Mouse (Mus musculus): ENCODE measurements around the gene Magi1. TPM values are rescaled to one million over a fixed set of nuclear protein-coding genes. Genes with fewer than 3 reads are reported as not detected.

Gene Magi1
- polyA plus RNA-seq, 1 experiment: 2.1 TPM

GRCm38 (mm10) chr6:93862263-93862662 lies 421.5 kb downstream of the Magi1 start:
- H3K36me3 ChIP-seq (ENCODE audit: control insufficient read depth, insufficient read depth, low read length): no peaks in the 10 kb centered on the region
- no peak for DNase-seq
- H3K27me3 ChIP-seq (ENCODE audit: control insufficient read depth, insufficient read depth, low read length): no peaks in the 10 kb centered on the region
- no peak overlapping the region for H3K4me3 ChIP-seq (ENCODE audit: control insufficient read depth, insufficient read depth, low read length)
- WGBS: 98% methylated on average over 5 of the region's 5 CpGs
- no peak overlapping the region for H3K27ac ChIP-seq (ENCODE audit: control insufficient read depth, insufficient read depth, low read length)
- no peak for TF ChIP-seq POLR2A (IDR thresholded peaks at IDR 0.05; ENCODE audit: control insufficient read depth, extremely low read depth, insufficient read depth, low read length, poor library complexity)
- no peak for TF ChIP-seq CTCF (IDR thresholded peaks at IDR 0.05; ENCODE audit: borderline replicate concordance, control insufficient read depth, extremely low read depth, insufficient read depth, low read length, poor library complexity)
- H3K4me1 ChIP-seq (replicated peaks; ENCODE audit: control insufficient read depth, insufficient read depth, low read length): no peaks in the 10 kb centered on the region

GRCm38 (mm10) chr6:93856783-93857182 lies 426.9 kb downstream of the Magi1 start:
- no peak for TF ChIP-seq POLR2A (IDR thresholded peaks at IDR 0.05; ENCODE audit: control insufficient read depth, extremely low read depth, insufficient read depth, low read length, poor library complexity)
- TF ChIP-seq CTCF (IDR thresholded peaks at IDR 0.05; ENCODE audit: borderline replicate concordance, control insufficient read depth, extremely low read depth, insufficient read depth, low read length, poor library complexity): no peak
- WGBS: 77% methylated on average over 1 of the region's 1 CpGs
- Histone ChIP-seq H3K36me3 (ENCODE audit: control insufficient read depth, insufficient read depth, low read length) (no peaks in the 10 kb centered on the region), H3K27me3 (ENCODE audit: control insufficient read depth, insufficient read depth, low read length) (no peaks in the 10 kb centered on the region), H3K4me1 (replicated peaks; ENCODE audit: control insufficient read depth, insufficient read depth, low read length) (no peaks in the 10 kb centered on the region), H3K4me3 (ENCODE audit: control insufficient read depth, insufficient read depth, low read length) (no peak overlapping the region), H3K27ac (ENCODE audit: control insufficient read depth, insufficient read depth, low read length) (no peak overlapping the region)
- no peak for DNase-seq

GRCm38 (mm10) chr6:93855806-93856641 lies 427.7 kb downstream of the Magi1 start:
- Histone ChIP-seq H3K4me1 (replicated peaks; ENCODE audit: control insufficient read depth, insufficient read depth, low read length) (no peaks in the 10 kb centered on the region), H3K36me3 (ENCODE audit: control insufficient read depth, insufficient read depth, low read length) (no peaks in the 10 kb centered on the region), H3K27ac (ENCODE audit: control insufficient read depth, insufficient read depth, low read length) (no peak overlapping the region), H3K4me3 (ENCODE audit: control insufficient read depth, insufficient read depth, low read length) (no peak overlapping the region), H3K27me3 (ENCODE audit: control insufficient read depth, insufficient read depth, low read length) (no peaks in the 10 kb centered on the region)
- no peak for DNase-seq
- WGBS: 62% methylated on average over 8 of the region's 8 CpGs
- TF ChIP-seq CTCF (IDR thresholded peaks at IDR 0.05; ENCODE audit: borderline replicate concordance, control insufficient read depth, extremely low read depth, insufficient read depth, low read length, poor library complexity) (no peak), POLR2A (IDR thresholded peaks at IDR 0.05; ENCODE audit: control insufficient read depth, extremely low read depth, insufficient read depth, low read length, poor library complexity) (no peak)

- no peak overlapping the region for H3K27ac ChIP-seq (ENCODE audit: control insufficient read depth, insufficient read depth, low read length)
- H3K4me3 ChIP-seq (ENCODE audit: control insufficient read depth, insufficient read depth, low read length): no peak overlapping the region
- H3K4me1 ChIP-seq (replicated peaks; ENCODE audit: control insufficient read depth, insufficient read depth, low read length): no peaks in the 10 kb centered on the region
- no peaks in the 10 kb centered on the region for H3K27me3 ChIP-seq (ENCODE audit: control insufficient read depth, insufficient read depth, low read length)
- TF ChIP-seq POLR2A (IDR thresholded peaks at IDR 0.05; ENCODE audit: control insufficient read depth, extremely low read depth, insufficient read depth, low read length, poor library complexity): no peak
- 81% methylated on average over 7 of the region's 7 CpGs for WGBS
- no peaks in the 10 kb centered on the region for H3K36me3 ChIP-seq (ENCODE audit: control insufficient read depth, insufficient read depth, low read length)
- DNase-seq: no peak
Observed at GRCm38 (mm10) chr6:93848942-93849790, 434.6 kb downstream of the Magi1 start.

GRCm38 (mm10) chr6:93845498-93845897 lies 438.2 kb downstream of the Magi1 start:
- H3K4me1 ChIP-seq (replicated peaks; ENCODE audit: control insufficient read depth, insufficient read depth, low read length): no peaks in the 10 kb centered on the region
- no peaks in the 10 kb centered on the region for H3K36me3 ChIP-seq (ENCODE audit: control insufficient read depth, insufficient read depth, low read length)
- TF ChIP-seq POLR2A (IDR thresholded peaks at IDR 0.05; ENCODE audit: control insufficient read depth, extremely low read depth, insufficient read depth, low read length, poor library complexity) (no peak), CTCF (IDR thresholded peaks at IDR 0.05; ENCODE audit: borderline replicate concordance, control insufficient read depth, extremely low read depth, insufficient read depth, low read length, poor library complexity) (no peak)
- no peak for DNase-seq
- H3K27me3 ChIP-seq (ENCODE audit: control insufficient read depth, insufficient read depth, low read length): no peaks in the 10 kb centered on the region
- no peak overlapping the region for H3K27ac ChIP-seq (ENCODE audit: control insufficient read depth, insufficient read depth, low read length)
- H3K4me3 ChIP-seq (ENCODE audit: control insufficient read depth, insufficient read depth, low read length): no peak overlapping the region
- whole genome bisulfite sequencing: 87% methylated on average over 3 of the region's 3 CpGs

- H3K4me1 ChIP-seq (replicated peaks; ENCODE audit: control insufficient read depth, insufficient read depth, low read length): no peaks in the 10 kb centered on the region
- 93% methylated on average over 5 of the region's 5 CpGs for WGBS
- no peaks in the 10 kb centered on the region for H3K27me3 ChIP-seq (ENCODE audit: control insufficient read depth, insufficient read depth, low read length)
- no peak overlapping the region for H3K27ac ChIP-seq (ENCODE audit: control insufficient read depth, insufficient read depth, low read length)
- no peak for DNase-seq
- H3K36me3 ChIP-seq (ENCODE audit: control insufficient read depth, insufficient read depth, low read length): no peaks in the 10 kb centered on the region
- no peak for TF ChIP-seq CTCF (IDR thresholded peaks at IDR 0.05; ENCODE audit: borderline replicate concordance, control insufficient read depth, extremely low read depth, insufficient read depth, low read length, poor library complexity)
- TF ChIP-seq POLR2A (IDR thresholded peaks at IDR 0.05; ENCODE audit: control insufficient read depth, extremely low read depth, insufficient read depth, low read length, poor library complexity): no peak
- H3K4me3 ChIP-seq (ENCODE audit: control insufficient read depth, insufficient read depth, low read length): no peak overlapping the region
Observed at GRCm38 (mm10) chr6:93845080-93845479, 438.6 kb downstream of the Magi1 start.

Measured in thymus, adult 2 months (tissue).